Mouse (Mus musculus): Measurements from ENCODE around the gene Bloc1s2. TPM values are rescaled to one million over a fixed set of nuclear protein-coding genes. Genes with fewer than 3 reads are reported as not detected.

The Bloc1s2 gene
- polyA plus RNA-seq, 1 experiment, result 55.9 TPM

GRCm38 (mm10) chr19:44159386-44159785 lies 13.1 kb upstream of the Bloc1s2 start:
- H3K4me3 ChIP-seq (ENCODE audit: insufficient read depth, low read length), result no peak overlapping the region
- H3K27ac ChIP-seq (ENCODE audit: insufficient read depth, low read depth, low read length), result no peak overlapping the region
- TF ChIP-seq POLR2A (IDR thresholded peaks at IDR 0.05; ENCODE audit: borderline replicate concordance, low read depth, low read length) (no peak), CTCF (IDR thresholded peaks at IDR 0.05; ENCODE audit: low read depth, low read length) (no peak)
- H3K4me1 ChIP-seq (ENCODE audit: control insufficient read depth, insufficient read depth, low read length), result no peaks in the 10 kb centered on the region

GRCm38 (mm10) chr19:44157005-44157404 lies 10.8 kb upstream of the Bloc1s2 start:
- TF ChIP-seq CTCF (IDR thresholded peaks at IDR 0.05; ENCODE audit: low read depth, low read length), result no peak
- no peak for TF ChIP-seq POLR2A (IDR thresholded peaks at IDR 0.05; ENCODE audit: borderline replicate concordance, low read depth, low read length)
- Histone ChIP-seq H3K4me1 (ENCODE audit: control insufficient read depth, insufficient read depth, low read length) (no peaks in the 10 kb centered on the region), H3K4me3 (ENCODE audit: insufficient read depth, low read length) (no peak overlapping the region), H3K27ac (ENCODE audit: insufficient read depth, low read depth, low read length) (no peak overlapping the region)

- Histone ChIP-seq H3K4me1 (ENCODE audit: control insufficient read depth, insufficient read depth, low read length) (no peaks in the 10 kb centered on the region), H3K27ac (ENCODE audit: insufficient read depth, low read depth, low read length) (no peak overlapping the region), H3K4me3 (ENCODE audit: insufficient read depth, low read length) (no peak overlapping the region)
- no peak for TF ChIP-seq POLR2A (IDR thresholded peaks at IDR 0.05; ENCODE audit: borderline replicate concordance, low read depth, low read length)
- no peak for TF ChIP-seq CTCF (IDR thresholded peaks at IDR 0.05; ENCODE audit: low read depth, low read length)
Measured at GRCm38 (mm10) chr19:44153781-44154180, 7.5 kb upstream of the Bloc1s2 start.

- H3K27ac ChIP-seq (ENCODE audit: insufficient read depth, low read depth, low read length), result no peak overlapping the region
- H3K4me1 ChIP-seq (ENCODE audit: control insufficient read depth, insufficient read depth, low read length), result peaks cover 18% of the 10 kb centered on the region
- TF ChIP-seq CTCF (IDR thresholded peaks at IDR 0.05; ENCODE audit: low read depth, low read length) (no peak), POLR2A (IDR thresholded peaks at IDR 0.05; ENCODE audit: borderline replicate concordance, low read depth, low read length) (no peak)
- H3K4me3 ChIP-seq (ENCODE audit: insufficient read depth, low read length), result no peak overlapping the region
Measured at GRCm38 (mm10) chr19:44148991-44149390, 2.7 kb upstream of the Bloc1s2 start.

GRCm38 (mm10) chr19:44148345-44148744 lies 2.1 kb upstream of the Bloc1s2 start:
- Histone ChIP-seq H3K4me3 (ENCODE audit: insufficient read depth, low read length) (no peak overlapping the region), H3K4me1 (ENCODE audit: control insufficient read depth, insufficient read depth, low read length) (peaks cover 22% of the 10 kb centered on the region), H3K27ac (ENCODE audit: insufficient read depth, low read depth, low read length) (no peak overlapping the region)
- TF ChIP-seq CTCF (IDR thresholded peaks at IDR 0.05; ENCODE audit: low read depth, low read length), result peak; percentile 19; the same call in 1 of the 2 replicates
- no peak for TF ChIP-seq POLR2A (IDR thresholded peaks at IDR 0.05; ENCODE audit: borderline replicate concordance, low read depth, low read length)

GRCm38 (mm10) chr19:44146951-44147350 lies 705 bp upstream of the Bloc1s2 start:
- TF ChIP-seq CTCF (IDR thresholded peaks at IDR 0.05; ENCODE audit: low read depth, low read length) (no peak), POLR2A (IDR thresholded peaks at IDR 0.05; ENCODE audit: borderline replicate concordance, low read depth, low read length) (no peak)
- Histone ChIP-seq H3K4me1 (ENCODE audit: control insufficient read depth, insufficient read depth, low read length) (peaks cover 22% of the 10 kb centered on the region), H3K27ac (ENCODE audit: insufficient read depth, low read depth, low read length) (no peak overlapping the region), H3K4me3 (ENCODE audit: insufficient read depth, low read length) (no peak overlapping the region)

- Histone ChIP-seq H3K4me3 (ENCODE audit: insufficient read depth, low read length) (peak overlapping the region; percentile 90), H3K27ac (ENCODE audit: insufficient read depth, low read depth, low read length) (no peak overlapping the region)
Measured at GRCm38 (mm10) chr19:44146568-44146879, 278 bp upstream of the Bloc1s2 start.

GRCm38 (mm10) chr19:44144366-44144765 lies 1.9 kb downstream of the Bloc1s2 start:
- Histone ChIP-seq H3K4me3 (ENCODE audit: insufficient read depth, low read length) (0 out of 2 replicates have a peak overlapping the region, but pooled peaks have one; percentile 3), H3K4me1 (ENCODE audit: control insufficient read depth, insufficient read depth, low read length) (peaks cover 22% of the 10 kb centered on the region), H3K27ac (ENCODE audit: insufficient read depth, low read depth, low read length) (no peak overlapping the region)
- TF ChIP-seq POLR2A (IDR thresholded peaks at IDR 0.05; ENCODE audit: borderline replicate concordance, low read depth, low read length) (no peak), CTCF (IDR thresholded peaks at IDR 0.05; ENCODE audit: low read depth, low read length) (no peak)

More at GRCm38 (mm10) chr19:44146568-44146879, 278 bp upstream of the Bloc1s2 start:
- H3K4me1 ChIP-seq (ENCODE audit: control insufficient read depth, insufficient read depth, low read length), result peaks cover 22% of the 10 kb centered on the region
- TF ChIP-seq CTCF (IDR thresholded peaks at IDR 0.05; ENCODE audit: low read depth, low read length) (no peak), POLR2A (IDR thresholded peaks at IDR 0.05; ENCODE audit: borderline replicate concordance, low read depth, low read length) (no peak)

- no peak overlapping the region for H3K27ac ChIP-seq (ENCODE audit: insufficient read depth, low read depth, low read length)
- TF ChIP-seq POLR2A (IDR thresholded peaks at IDR 0.05; ENCODE audit: borderline replicate concordance, low read depth, low read length), result no peak
- H3K4me3 ChIP-seq (ENCODE audit: insufficient read depth, low read length), result peak overlapping the region; percentile 26; the same call in 1 of the 2 replicates
- H3K4me1 ChIP-seq (ENCODE audit: control insufficient read depth, insufficient read depth, low read length), result peaks cover 7% of the 10 kb centered on the region; the same call in 1 of the 2 replicates
Measured at GRCm38 (mm10) chr19:44135960-44136485, 10.2 kb downstream of the Bloc1s2 start.

- TF ChIP-seq POLR2A (IDR thresholded peaks at IDR 0.05; ENCODE audit: borderline replicate concordance, low read depth, low read length) (no peak), CTCF (IDR thresholded peaks at IDR 0.05; ENCODE audit: low read depth, low read length) (no peak)
- H3K27ac ChIP-seq (ENCODE audit: insufficient read depth, low read depth, low read length), result peak within 1 kb of the TSS; percentile 81
- H3K4me1 ChIP-seq (ENCODE audit: control insufficient read depth, insufficient read depth, low read length), result peaks cover 7% of the 10 kb centered on the region; the same call in 1 of the 2 replicates
- peak within 1 kb of the TSS; percentile 80 for H3K4me3 ChIP-seq (ENCODE audit: insufficient read depth, low read length)
Measured at GRCm38 (mm10) chr19:44135072-44135959, 10.9 kb downstream of the Bloc1s2 start, which contains the start of gene Cwf19l1. Gene Cwf19l1, minus strand, starts transcription at chr19:44135876.

Data from bone marrow macrophage, adult 2 months (primary cell).